Mouse (Mus musculus) cerebellum, adult 8-10 months (tissue): ENCODE measurements around the gene Tjp1.
A peak's percentile ranks its signal among the peaks of the same experiment; 100 is the strongest.

Experiments
- DNase-seq: peaks from one replicate; pipeline ENCODE4 v3.0.0; 2022

The Tjp1 gene

DNA sequence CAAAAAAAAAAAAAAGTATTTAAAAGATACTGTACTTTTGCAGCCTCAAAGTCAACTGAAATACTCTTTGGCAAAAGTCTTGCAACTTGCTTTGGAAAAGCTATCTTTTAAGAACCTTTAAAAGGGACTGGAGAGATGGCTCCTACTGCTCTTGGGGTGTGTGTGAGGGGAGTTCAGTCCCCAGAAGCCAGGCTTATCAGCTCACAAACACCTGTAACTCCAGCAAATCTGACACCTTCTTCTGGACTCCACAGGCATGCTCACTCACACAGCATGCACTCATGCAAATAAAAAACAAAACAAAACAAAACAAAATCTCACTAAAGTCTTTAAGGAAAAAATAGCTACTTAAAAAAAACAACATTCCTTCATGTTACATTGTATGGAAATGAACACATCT, 179.0 kb downstream of the Tjp1 start:
- DNase-seq, result no peak

GRCm38 (mm10) chr7:65345314-65345713, 182.3 kb downstream of the Tjp1 start:
- DNase-seq, result no peak

DNA sequence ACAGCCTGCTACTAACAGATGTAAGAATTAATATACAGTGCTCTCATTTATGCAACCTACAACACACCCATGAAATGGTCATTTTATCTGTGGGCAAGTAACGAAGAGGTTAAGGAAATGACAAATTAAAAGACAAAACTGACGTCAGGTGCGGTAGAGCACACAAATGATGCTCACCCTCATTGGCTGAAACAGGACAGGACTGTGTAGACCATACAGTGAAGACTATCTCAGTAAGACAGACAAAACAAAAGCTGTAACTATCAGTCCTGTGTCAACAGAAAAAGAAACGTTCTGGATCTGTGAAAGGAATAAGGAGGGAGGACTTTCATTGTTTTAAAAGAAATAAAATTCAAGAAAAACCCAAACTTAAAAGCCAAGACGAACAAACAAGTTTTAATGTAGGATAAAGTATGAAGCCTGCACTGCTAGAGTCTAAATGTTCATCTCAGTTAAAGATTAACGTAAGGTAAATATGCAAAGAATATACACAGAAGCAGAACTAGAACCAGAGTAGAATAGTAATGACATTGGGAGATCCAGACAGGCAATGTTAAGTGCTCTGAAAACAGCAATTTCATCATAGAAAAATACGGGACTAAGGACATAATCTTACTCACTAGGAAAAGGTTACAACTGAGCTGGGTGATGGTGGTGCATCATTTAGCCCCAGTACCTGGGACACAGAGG, 189.9 kb downstream of the Tjp1 start:
- no peak for DNase-seq

DNA sequence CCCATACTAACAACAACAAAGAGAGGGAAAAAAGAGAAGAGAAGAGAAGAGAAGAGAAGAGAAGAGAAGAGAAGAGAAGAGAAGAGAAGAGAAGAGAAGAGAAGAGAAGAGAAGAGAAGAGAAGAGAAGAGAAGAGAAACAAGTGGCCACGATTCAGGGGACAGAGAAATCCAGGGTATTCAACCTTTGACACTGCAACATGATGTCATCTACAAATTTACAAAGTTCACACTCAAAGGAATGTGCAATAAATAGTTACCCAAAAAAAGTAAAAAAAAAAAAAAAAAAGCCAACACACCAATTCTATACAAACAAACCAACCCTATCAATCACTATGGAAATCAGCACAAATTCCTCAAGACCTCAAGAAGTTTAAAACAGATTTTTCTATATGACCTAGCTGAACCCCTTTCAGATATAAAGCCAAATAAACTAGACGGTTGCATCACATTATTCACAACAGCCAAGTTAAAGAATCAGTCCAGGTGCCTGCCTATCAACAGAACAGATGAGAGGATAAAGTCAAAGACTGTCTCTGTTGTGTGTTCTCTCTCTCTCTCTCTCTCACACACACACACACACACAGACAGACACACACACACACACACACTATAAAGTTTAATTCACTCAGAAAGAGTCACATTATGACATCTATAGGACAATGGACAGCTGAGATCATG, 194.4 kb downstream of the Tjp1 start:
- DNase-seq, result no peak

DNA sequence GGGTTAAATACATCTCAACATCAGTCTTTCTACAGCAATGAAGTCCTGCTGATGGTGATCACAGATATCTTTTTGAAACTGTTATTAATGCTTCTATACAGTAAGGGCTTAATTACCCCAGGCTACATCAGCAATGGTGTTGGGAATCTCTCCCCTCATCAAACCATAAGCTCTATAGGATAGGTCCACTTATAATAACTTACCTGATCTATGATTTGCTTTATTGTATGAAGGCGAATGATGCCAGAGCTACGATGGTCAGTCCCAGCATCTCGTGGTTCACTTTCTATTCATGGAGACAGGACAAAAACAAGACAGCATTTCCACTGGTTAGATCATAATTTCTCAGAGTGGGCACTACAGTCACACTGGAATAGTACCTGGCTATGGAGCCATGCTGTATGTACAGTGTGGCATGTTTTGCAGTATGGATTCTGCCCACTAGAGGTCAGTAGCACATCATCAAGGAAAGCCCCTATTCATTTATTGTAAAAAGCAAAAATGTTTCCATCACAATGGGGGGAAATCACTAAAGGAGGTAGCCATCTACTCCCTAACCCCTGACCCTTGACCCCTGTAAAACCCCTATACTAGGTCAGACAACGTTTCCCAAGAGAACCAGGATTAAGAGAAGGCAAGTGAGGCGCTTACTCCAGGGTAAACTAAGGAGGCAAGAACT, 208.4 kb downstream of the Tjp1 start:
- peak; percentile 73 for DNase-seq

- DNase-seq, result peak; percentile 52
These were observed 210.2 kb downstream of the Tjp1 start for GRCm38 (mm10) chr7:65317418-65317817.

- no peak for DNase-seq
These were observed 212.4 kb downstream of the Tjp1 start for GRCm38 (mm10) chr7:65315182-65315581.

DNA sequence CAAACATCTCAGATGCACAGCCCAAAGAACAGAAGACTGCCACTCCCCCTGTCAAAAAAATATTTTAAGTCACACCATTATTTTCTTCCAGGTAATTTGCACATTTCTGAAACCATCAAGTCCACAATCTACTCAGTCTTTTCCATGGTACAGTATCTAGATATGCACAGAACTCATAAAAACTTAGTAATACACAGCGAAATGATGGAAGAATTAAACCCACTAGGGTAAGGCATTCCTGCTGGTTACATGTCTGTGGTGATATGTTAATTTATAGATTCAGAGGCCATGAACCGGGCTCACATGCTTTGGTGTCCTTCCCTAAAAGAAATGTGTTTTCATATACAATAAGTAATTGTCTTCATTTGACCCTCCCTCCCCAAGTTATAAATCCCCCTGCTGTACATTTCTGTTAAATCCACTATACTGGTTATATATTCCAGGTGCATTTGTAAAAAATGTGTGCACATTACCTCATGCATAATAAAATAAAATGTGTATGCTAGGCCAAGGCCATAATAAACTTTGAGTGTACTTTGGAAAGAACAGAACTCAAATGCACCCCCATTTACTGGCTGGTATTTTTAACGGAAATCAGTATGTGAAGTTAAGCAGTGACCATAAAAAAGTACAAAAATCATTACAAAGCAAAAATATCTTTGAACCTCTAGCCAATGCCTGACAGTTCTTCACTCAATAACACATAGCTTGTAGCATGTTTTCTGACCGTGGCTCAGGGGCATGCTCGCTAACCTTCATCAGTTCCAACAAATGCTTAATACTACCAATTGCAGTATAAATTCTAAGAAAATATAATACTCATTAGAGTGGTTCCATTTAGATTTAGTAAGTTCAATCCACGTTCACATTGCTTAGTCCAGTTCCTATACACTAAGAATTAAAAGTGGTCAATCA, 230.6 kb downstream of the Tjp1 start:
- no peak for DNase-seq

- no peak for DNase-seq
These were observed 244.7 kb downstream of the Tjp1 start for GRCm38 (mm10) chr7:65282886-65283285.

DNA sequence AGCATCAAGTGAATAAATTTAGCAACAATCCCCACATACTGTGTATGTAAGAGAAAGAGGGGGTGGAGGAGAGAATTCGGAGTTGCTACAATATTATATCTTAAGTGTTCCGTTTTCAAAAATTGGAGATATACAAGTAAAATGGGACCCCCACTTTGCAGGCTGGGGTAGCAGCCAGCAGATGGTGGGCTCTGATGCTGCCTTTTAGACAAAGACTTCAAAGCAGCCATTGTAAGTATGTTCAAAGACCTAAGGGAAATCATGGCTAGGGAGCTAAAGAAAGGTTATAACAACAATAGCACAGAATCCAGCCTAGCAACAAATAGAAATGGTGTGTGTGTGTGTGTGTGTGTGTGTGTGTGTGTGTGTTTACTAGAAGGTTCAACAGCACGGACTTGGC, 245.6 kb downstream of the Tjp1 start:
- no peak for DNase-seq

GRCm38 (mm10) chr7:65280944-65281912, 246.4 kb downstream of the Tjp1 start:
- DNase-seq, result no peak

DNA sequence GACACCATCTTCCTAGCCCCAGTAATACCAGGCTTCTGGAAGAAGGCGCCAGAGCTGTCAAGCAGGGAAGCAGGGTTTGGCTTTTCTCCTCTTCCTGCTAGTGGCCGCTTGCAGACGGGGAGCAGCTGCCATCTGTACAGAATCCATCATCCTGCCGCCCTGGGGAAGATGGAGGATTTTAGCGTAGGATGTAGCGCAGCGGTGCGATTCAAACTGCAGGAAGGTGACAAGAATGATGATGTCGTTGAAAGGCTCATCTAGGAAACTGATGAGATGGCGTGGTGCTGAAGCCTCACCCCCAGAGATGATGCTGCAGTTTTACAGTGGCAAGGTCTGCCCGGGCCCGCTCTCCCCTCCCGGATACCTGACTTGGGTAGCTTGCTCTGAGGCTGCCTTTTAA, 248.3 kb downstream of the Tjp1 start:
- no peak for DNase-seq

DNA sequence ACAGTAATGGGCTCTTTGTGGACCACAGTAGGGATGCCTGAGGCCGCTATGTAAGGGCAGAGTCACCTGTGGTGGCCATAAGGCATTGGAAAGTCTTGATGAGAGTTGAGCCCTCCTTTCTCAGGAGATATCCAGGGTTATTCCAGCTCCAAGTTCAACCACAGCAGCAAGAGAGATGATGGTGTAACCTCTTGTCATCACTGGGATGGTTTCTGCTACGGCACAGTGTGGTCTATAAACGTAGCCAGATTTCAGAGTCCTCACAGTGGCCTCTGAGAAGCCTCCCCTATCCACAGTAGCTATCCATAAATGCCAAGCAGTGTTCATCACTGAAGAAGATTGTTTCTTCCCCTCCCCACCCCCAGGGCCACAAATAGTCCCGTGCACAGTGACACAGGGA, 251.8 kb downstream of the Tjp1 start:
- no peak for DNase-seq

- DNase-seq, result no peak
These were observed 253.4 kb downstream of the Tjp1 start for GRCm38 (mm10) chr7:65274216-65274615.

DNA sequence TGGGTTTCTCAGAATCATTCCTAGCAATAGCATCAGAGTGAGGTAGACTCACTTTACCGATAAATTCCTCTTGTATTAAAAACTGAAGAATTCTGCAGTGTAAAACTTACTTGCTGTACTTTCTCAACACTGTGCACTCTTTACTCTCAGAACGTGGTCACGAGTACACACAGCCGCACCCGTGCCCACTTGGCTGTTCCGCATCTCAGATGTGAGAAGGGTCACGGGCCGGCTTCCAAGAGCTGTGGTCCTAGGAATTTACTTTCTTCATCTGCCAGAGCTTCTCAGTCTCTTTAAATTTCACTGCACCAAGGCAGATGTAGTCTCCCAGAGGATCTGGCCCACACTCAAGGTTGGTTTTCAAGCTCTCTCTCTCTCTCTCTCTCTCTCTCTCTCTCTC, 277.9 kb downstream of the Tjp1 start:
- DNase-seq, result no peak
